Mouse (Mus musculus) bone marrow, adult 2 months (tissue): Measurements from ENCODE around the gene Avpr2. TPM values are rescaled to one million over a fixed set of nuclear protein-coding genes. Genes with fewer than 3 reads are reported as not detected.
A peak's percentile ranks its signal among the peaks of the same experiment; 100 is the strongest.

Experiments
- H3K27ac ChIP-seq: fragments of 200-500 bp; 2 replicates; pipeline ENCODE4 v1.5.1; 2012; ENCODE audit warnings: low read depth, mild to moderate bottlenecking, control low read depth, inconsistent platforms, low read length; ENCODE audit not compliant: control insufficient read depth, poor library complexity, insufficient read depth
- H3K4me1 ChIP-seq: fragments of 200-500 bp; 2 replicates; pipeline ENCODE4 v1.6.1; 2011; ENCODE audit warnings: low read length; ENCODE audit not compliant: control insufficient read depth, insufficient read depth
- H3K4me3 ChIP-seq: fragments of 200-500 bp; replicated peaks from 2 replicates; pipeline ENCODE3; 2011; ENCODE audit warnings: mild to moderate bottlenecking, low read depth, low read length, control low read depth; ENCODE audit not compliant: control insufficient read depth
- CTCF ChIP-seq: fragments of 200-500 bp; IDR thresholded peaks from 2 replicates; pipeline ENCODE4 v1.5.1; 2011; ENCODE audit warnings: low read length, control low read depth; ENCODE audit not compliant: control insufficient read depth, insufficient read depth
- POLR2A ChIP-seq: fragments of 200-500 bp; IDR thresholded peaks from 2 replicates; pipeline ENCODE4 v1.6.1; 2011; ENCODE audit warnings: low read depth, mild to moderate bottlenecking, control low read depth, low read length, borderline replicate concordance; ENCODE audit not compliant: control insufficient read depth
- WGBS: fragments of 180-500 bp; shearing (Covaris S2); methylation state at CpG from one replicate; pipeline ENCODE4 v1.1.7; 2018; 5-methylcytosine and 5-hydroxymethylcytosine counted together
- polyA plus RNA-seq: library from polyadenylated mRNA; stranded (reverse); fragments of >200 nt; gene quantifications from 2 replicates; pipeline ENCODE4 v1.2.4, GENCODE M21; 2011; ENCODE audit warnings: low replicate concordance; ENCODE audit not compliant: missing spikeins, insufficient read depth, insufficient read length

Gene Avpr2
- polyA plus RNA-seq: not detected in 2 replicates

GRCm38 (mm10) chrX:73891551-73892152 lies at the start of gene Avpr2:
TSS of gene Avpr2 (plus strand) at chrX:73892102.
- WGBS: 59% methylated on average over 6 of the region's 6 CpGs
- Histone ChIP-seq H3K27ac (no peak within 1 kb of the TSS), H3K4me1 (no peaks in the 10 kb centered on the region), H3K4me3 (no peak within 1 kb of the TSS)
- no peak for TF ChIP-seq CTCF
- no peak for TF ChIP-seq POLR2A

- no peak overlapping the region for H3K4me3 ChIP-seq
- WGBS: 75% methylated on average over 9 of the region's 9 CpGs
- TF ChIP-seq POLR2A: no peak
- TF ChIP-seq CTCF: no peak
- H3K27ac ChIP-seq: no peak overlapping the region
- no peaks in the 10 kb centered on the region for H3K4me1 ChIP-seq
These were observed 37.4 kb upstream of the Avpr2 start for GRCm38 (mm10) chrX:73854326-73855086.

DNA sequence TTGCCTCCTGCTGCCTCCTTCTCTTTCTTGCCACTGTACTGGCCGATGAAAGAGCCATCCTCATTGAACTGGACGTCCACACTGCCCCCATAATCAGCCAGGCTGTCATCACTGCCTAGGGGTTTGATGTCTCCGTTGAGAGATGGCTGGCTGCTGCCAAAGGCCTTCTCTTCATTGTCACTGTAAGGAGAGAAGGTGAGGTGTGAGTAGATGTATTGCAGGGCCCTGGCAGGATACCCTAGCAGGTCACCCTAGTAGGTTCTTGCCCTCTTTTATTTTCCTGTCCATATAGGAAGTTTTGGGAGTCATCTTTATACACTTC lies 36.9 kb upstream of the Avpr2 start:
- TF ChIP-seq POLR2A: no peak
- no peak for TF ChIP-seq CTCF
- no peak overlapping the region for H3K27ac ChIP-seq
- 56% methylated on average over 3 of the region's 3 CpGs for WGBS
- no peaks in the 10 kb centered on the region for H3K4me1 ChIP-seq
- no peak overlapping the region for H3K4me3 ChIP-seq

DNA sequence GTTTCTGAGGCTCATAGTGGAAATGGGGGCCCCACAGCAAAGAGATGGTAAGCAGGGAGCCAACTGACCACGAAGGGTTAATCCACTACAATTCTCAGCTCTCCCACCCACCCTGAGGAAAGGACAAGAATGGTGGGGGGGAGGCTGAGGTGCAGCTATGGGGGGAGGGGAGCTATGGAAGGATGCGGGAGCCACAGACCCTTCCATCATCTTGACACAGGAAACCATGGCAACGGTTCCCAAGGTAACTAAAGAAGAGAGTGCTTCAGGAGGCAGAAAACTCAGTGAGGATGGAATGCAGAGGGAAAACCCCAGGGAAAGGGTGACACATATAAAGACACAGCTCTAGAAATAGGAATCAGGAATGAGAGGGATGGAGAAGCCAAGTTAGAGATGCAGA lies 27.2 kb upstream of the Avpr2 start:
- Histone ChIP-seq H3K27ac (no peak overlapping the region), H3K4me1 (no peaks in the 10 kb centered on the region), H3K4me3 (no peak overlapping the region)
- 59% methylated on average over 3 of the region's 3 CpGs for WGBS
- no peak for TF ChIP-seq CTCF
- TF ChIP-seq POLR2A: no peak

DNA sequence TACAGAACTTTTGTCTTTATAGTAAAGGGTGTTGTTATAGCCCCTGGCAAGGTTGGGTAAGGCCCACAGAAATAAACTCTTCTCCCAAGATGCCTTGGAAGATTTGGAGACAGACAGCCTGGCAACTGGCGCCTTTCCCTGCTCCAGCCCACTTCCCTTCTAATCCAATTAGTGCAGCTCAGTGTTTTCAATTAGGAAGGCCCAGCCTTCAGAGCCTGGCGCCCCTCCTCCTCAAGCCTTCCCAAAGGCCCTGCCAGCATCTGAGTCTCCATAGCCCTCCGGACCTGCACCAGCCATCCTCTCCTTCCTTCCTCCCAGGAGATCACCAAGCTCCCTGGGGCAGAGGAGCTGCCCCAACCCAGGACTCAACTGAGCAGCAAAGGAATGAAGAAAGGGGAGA lies 24.6 kb upstream of the Avpr2 start:
- H3K27ac ChIP-seq: no peak overlapping the region

GRCm38 (mm10) chrX:73867852-73868251 lies 24.1 kb upstream of the Avpr2 start:
- H3K4me1 ChIP-seq: no peaks in the 10 kb centered on the region
- H3K27ac ChIP-seq: no peak overlapping the region
- H3K4me3 ChIP-seq: no peak overlapping the region
- TF ChIP-seq POLR2A (no peak), CTCF (no peak)
- 52% methylated on average over 1 of the region's 1 CpGs for WGBS

More for the DNA sequence above, 24.6 kb upstream of the Avpr2 start:
- Histone ChIP-seq H3K4me1 (no peaks in the 10 kb centered on the region), H3K4me3 (no peak overlapping the region)
- WGBS: 60% methylated on average over 3 of the region's 3 CpGs
- TF ChIP-seq CTCF: no peak
- no peak for TF ChIP-seq POLR2A

GRCm38 (mm10) chrX:73869334-73869733 lies 22.6 kb upstream of the Avpr2 start:
- H3K27ac ChIP-seq: no peak overlapping the region
- 11% methylated on average over 5 of the region's 5 CpGs for WGBS
- H3K4me1 ChIP-seq: no peaks in the 10 kb centered on the region
- TF ChIP-seq POLR2A: no peak
- TF ChIP-seq CTCF: 0 out of 2 replicates have a peak, but pooled peaks have one; percentile 4
- H3K4me3 ChIP-seq: no peak overlapping the region

DNA sequence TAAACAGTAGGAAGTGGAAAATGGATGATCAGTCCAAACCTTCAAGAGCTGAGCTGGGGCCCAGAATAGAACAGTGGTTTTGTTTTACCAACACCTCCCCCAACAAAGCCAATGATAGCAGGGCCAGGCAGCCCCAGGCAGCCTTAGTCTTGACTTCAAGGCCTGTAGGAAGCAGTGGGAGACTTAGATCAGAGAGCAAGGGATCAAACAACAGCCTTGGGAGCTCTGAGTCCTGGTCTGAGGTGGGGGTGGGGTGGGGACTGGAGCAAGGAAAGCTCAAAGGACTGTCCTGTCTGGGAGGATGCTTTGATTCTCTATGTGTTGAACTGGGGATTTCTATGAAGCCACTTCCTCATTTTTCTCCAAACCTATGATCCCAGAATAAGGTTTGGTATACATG lies 20.4 kb upstream of the Avpr2 start:
- TF ChIP-seq CTCF: no peak
- no peak overlapping the region for H3K4me3 ChIP-seq
- H3K27ac ChIP-seq: no peak overlapping the region
- no peaks in the 10 kb centered on the region for H3K4me1 ChIP-seq
